Mouse (Mus musculus) hindbrain, embryonic 15.5 days (tissue): ENCODE results near the gene Hnrnpab. TPM values are rescaled to one million over a fixed set of nuclear protein-coding genes. Genes with fewer than 3 reads are reported as not detected.

ENCODE experiments used
- ATAC-seq: fragments of 200-750 bp; cut with Nextera tagmentation; 2 replicates; pipeline ENCODE4 v1.8.0; 2017; ENCODE audit warnings: low read depth, moderate number of reproducible peaks, moderate TSS enrichment; ENCODE audit not compliant: low FRiP score
- H3K27ac ChIP-seq: fragments of 300-500 bp; sonication (generic); replicated peaks from 2 replicates; pipeline ENCODE4 v1.5.1; 2015; ENCODE audit warnings: mild to moderate bottlenecking, inconsistent platforms
- H3K27me3 ChIP-seq: fragments of 300-500 bp; sonication (generic); 2 replicates; pipeline ENCODE4 v1.6.1; 2015; ENCODE audit warnings: control low read depth, inconsistent platforms
- H3K36me3 ChIP-seq: fragments of 300-500 bp; sonication (generic); 2 replicates; pipeline ENCODE4 v1.6.1; 2015; ENCODE audit warnings: control low read depth, inconsistent platforms
- H3K4me1 ChIP-seq: fragments of 300-500 bp; sonication (generic); replicated peaks from 2 replicates; pipeline ENCODE4 v1.6.1; 2015; ENCODE audit warnings: control low read depth, inconsistent platforms
- H3K4me2 ChIP-seq: fragments of 300-500 bp; sonication (generic); 2 replicates; pipeline ENCODE4 v1.6.1; 2015; ENCODE audit warnings: moderate library complexity, mild to moderate bottlenecking, inconsistent platforms
- H3K4me3 ChIP-seq: fragments of 300-500 bp; sonication (generic); 2 replicates; pipeline ENCODE4 v1.5.1; 2015; ENCODE audit warnings: mild to moderate bottlenecking, inconsistent platforms
- H3K9ac ChIP-seq: fragments of 300-500 bp; sonication (generic); 2 replicates; pipeline ENCODE4 v1.6.1; 2015; ENCODE audit warnings: inconsistent platforms
- H3K9me3 ChIP-seq: fragments of 300-500 bp; sonication (generic); 2 replicates; pipeline ENCODE4 v1.6.1; 2016; ENCODE audit warnings: control low read depth, inconsistent platforms
- WGBS: fragments of 180-500 bp; shearing (Covaris S2); methylation state at CpG from one replicate; pipeline ENCODE4 v1.1.7; 2015; 5-methylcytosine and 5-hydroxymethylcytosine counted together
- polyA plus RNA-seq: library from polyadenylated mRNA; unstranded; fragments of >200 nt; fragmentation: Nextera tagmentation; extraction: Ambion mirVana; gene quantifications from 2 replicates; pipeline ENCODE4 v1.2.1, GENCODE M21; 2015

The Hnrnpab gene
- polyA plus RNA-seq, result 322 and 330 TPM in 2 replicates

GRCm38 (mm10) chr11:51606447-51607095 lies at the start of gene Hnrnpab:
Gene Hnrnpab, minus strand, starts transcription at chr11:51606847.
- Histone ChIP-seq H3K4me3 (peak within 1 kb of the TSS; percentile 88), H3K9me3 (no peaks in the 10 kb centered on the region), H3K36me3 (peaks cover 32% of the 10 kb centered on the region), H3K9ac (peak within 1 kb of the TSS; percentile 98), H3K27ac (peak within 1 kb of the TSS; percentile 95), H3K4me1 (peaks cover 39% of the 10 kb centered on the region), H3K27me3 (no peaks in the 10 kb centered on the region), H3K4me2 (peak within 1 kb of the TSS; percentile 75)
- under 1% methylated on average over 90 of the region's 91 CpGs for WGBS
- peak; percentile 96 for ATAC-seq

DNA sequence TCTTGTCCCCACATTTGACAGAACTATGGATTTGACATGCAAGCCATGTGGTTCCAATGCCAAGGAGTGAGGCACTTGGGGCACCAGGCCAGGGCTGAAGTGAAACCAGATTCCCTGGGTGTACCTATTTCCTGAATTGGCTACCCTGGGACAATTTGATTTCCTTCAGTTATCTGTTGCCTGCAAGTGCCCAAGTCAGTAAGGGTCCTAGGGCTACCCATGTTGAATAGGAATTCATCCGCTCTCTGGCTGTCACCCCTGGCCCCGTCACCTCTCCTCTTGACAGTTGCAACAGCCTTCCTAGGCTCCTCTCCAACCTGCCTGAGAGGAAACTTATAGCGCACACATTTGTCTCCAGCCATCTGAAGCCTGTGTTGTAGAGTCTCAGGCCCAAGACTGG lies 48.2 kb upstream of the Hnrnpab start:
- Histone ChIP-seq H3K9ac (no peak overlapping the region), H3K4me2 (no peak overlapping the region), H3K9me3 (no peaks in the 10 kb centered on the region), H3K27ac (no peak overlapping the region), H3K4me1 (peaks cover 10% of the 10 kb centered on the region), H3K27me3 (peaks cover 7% of the 10 kb centered on the region; the same call in 1 of the 2 replicates), H3K4me3 (no peak overlapping the region), H3K36me3 (no peaks in the 10 kb centered on the region)
- WGBS, result 94% methylated on average over 3 of the region's 3 CpGs
- no peak for ATAC-seq

GRCm38 (mm10) chr11:51653736-51654135 lies 47.1 kb upstream of the Hnrnpab start:
- 89% methylated on average over 6 of the region's 6 CpGs for WGBS
- no peak for ATAC-seq
- H3K4me1 ChIP-seq, result peaks cover 21% of the 10 kb centered on the region

DNA sequence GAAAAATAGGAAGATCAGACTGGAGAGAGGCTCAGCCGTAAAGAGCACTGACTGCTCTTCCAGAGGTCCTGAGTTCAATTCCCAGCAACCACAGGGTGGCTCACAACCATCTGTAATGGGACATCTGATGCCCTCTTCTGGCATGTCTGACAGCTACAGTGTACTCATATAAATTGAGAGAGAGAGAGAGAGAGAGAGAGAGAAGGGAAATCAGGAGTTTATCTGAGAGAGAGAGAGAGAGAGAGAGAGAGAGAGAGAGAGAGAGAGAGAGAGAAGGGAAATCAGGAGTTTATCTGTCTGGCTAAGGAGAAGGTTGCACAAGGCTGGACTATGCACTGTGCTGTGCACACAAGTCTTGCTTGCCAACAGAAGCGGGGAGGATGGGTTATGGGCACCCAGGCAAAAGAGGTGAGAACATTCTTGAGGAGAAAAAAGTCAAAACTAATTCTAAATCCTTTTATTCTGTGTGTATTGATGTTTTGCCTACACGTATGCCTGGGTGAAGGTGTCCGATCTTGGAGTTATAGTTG lies 46.3 kb upstream of the Hnrnpab start:
- H3K4me3 ChIP-seq, result no peak overlapping the region
- H3K27ac ChIP-seq, result no peak overlapping the region
- H3K36me3 ChIP-seq, result no peaks in the 10 kb centered on the region
- no peak for ATAC-seq
- H3K4me1 ChIP-seq, result peaks cover 24% of the 10 kb centered on the region
- WGBS, result 93% methylated on average over 4 of the region's 4 CpGs
- H3K9me3 ChIP-seq, result no peaks in the 10 kb centered on the region
- H3K4me2 ChIP-seq, result no peak overlapping the region
- peaks cover 7% of the 10 kb centered on the region; the same call in 1 of the 2 replicates for H3K27me3 ChIP-seq
- H3K9ac ChIP-seq, result no peak overlapping the region

More at GRCm38 (mm10) chr11:51653736-51654135, 47.1 kb upstream of the Hnrnpab start:
- Histone ChIP-seq H3K36me3 (no peaks in the 10 kb centered on the region), H3K9me3 (no peaks in the 10 kb centered on the region), H3K4me2 (no peak overlapping the region), H3K27me3 (peaks cover 7% of the 10 kb centered on the region; the same call in 1 of the 2 replicates), H3K27ac (no peak overlapping the region), H3K9ac (no peak overlapping the region), H3K4me3 (no peak overlapping the region)

- Histone ChIP-seq H3K4me3 (peak within 1 kb of the TSS; percentile 66), H3K9me3 (no peaks in the 10 kb centered on the region), H3K36me3 (no peaks in the 10 kb centered on the region), H3K4me2 (peak within 1 kb of the TSS; percentile 97), H3K27me3 (peaks cover 7% of the 10 kb centered on the region; the same call in 1 of the 2 replicates), H3K4me1 (peaks cover 24% of the 10 kb centered on the region), H3K9ac (peak within 1 kb of the TSS; percentile 72), H3K27ac (peak within 1 kb of the TSS; percentile 6)
- under 1% methylated on average over 63 of the region's 70 CpGs for WGBS
- ATAC-seq, result peak; percentile 76
Observed at GRCm38 (mm10) chr11:51650691-51651515, 44.3 kb upstream of the Hnrnpab start, which contains the start of the genes N4bp3 and D930048N14Rik. Gene N4bp3, minus strand, starts transcription at chr11:51650842. Gene D930048N14Rik, plus strand, starts transcription at chr11:51650954.

GRCm38 (mm10) chr11:51650261-51650660 lies 43.6 kb upstream of the Hnrnpab start:
- ATAC-seq, result peak; percentile 21; the same call in 1 of the 2 replicates

GRCm38 (mm10) chr11:51649889-51650199 lies 43.2 kb upstream of the Hnrnpab start:
- H3K4me2 ChIP-seq, result peak overlapping the region; percentile 97
- ATAC-seq, result no peak
- no peak overlapping the region for H3K27ac ChIP-seq
- H3K9me3 ChIP-seq, result no peaks in the 10 kb centered on the region
- peaks cover 35% of the 10 kb centered on the region for H3K4me1 ChIP-seq
- peaks cover 7% of the 10 kb centered on the region; the same call in 1 of the 2 replicates for H3K27me3 ChIP-seq
- peak overlapping the region; percentile 66 for H3K4me3 ChIP-seq
- peak overlapping the region; percentile 72 for H3K9ac ChIP-seq
- 5% methylated on average over 7 of the region's 7 CpGs for WGBS
- H3K36me3 ChIP-seq, result no peaks in the 10 kb centered on the region

More at GRCm38 (mm10) chr11:51650261-51650660, 43.6 kb upstream of the Hnrnpab start:
- peak overlapping the region; percentile 97 for H3K4me2 ChIP-seq
- under 1% methylated on average over 30 of the region's 30 CpGs for whole genome bisulfite sequencing
- peaks cover 31% of the 10 kb centered on the region for H3K4me1 ChIP-seq
- H3K36me3 ChIP-seq, result no peaks in the 10 kb centered on the region
- H3K9ac ChIP-seq, result peak overlapping the region; percentile 72
- peak overlapping the region; percentile 6; the same call in 1 of the 2 replicates for H3K27ac ChIP-seq
- peaks cover 7% of the 10 kb centered on the region; the same call in 1 of the 2 replicates for H3K27me3 ChIP-seq
- H3K9me3 ChIP-seq, result no peaks in the 10 kb centered on the region
- peak overlapping the region; percentile 66 for H3K4me3 ChIP-seq

GRCm38 (mm10) chr11:51649111-51649888 lies 42.7 kb upstream of the Hnrnpab start:
- Histone ChIP-seq H3K36me3 (0 out of 2 replicates have a peak, but pooled peaks cover 2% of the 10 kb centered on the region), H3K4me3 (peak overlapping the region; percentile 66), H3K27me3 (peaks cover 7% of the 10 kb centered on the region; the same call in 1 of the 2 replicates), H3K4me1 (peaks cover 36% of the 10 kb centered on the region), H3K4me2 (peak overlapping the region; percentile 97), H3K9me3 (no peaks in the 10 kb centered on the region), H3K9ac (peak overlapping the region; percentile 72), H3K27ac (no peak overlapping the region)
- no peak for ATAC-seq
- WGBS, result 23% methylated on average over 11 of the region's 11 CpGs

- Histone ChIP-seq H3K36me3 (0 out of 2 replicates have a peak, but pooled peaks cover 3% of the 10 kb centered on the region), H3K4me2 (peak overlapping the region; percentile 97), H3K27me3 (peaks cover 7% of the 10 kb centered on the region; the same call in 1 of the 2 replicates), H3K27ac (no peak overlapping the region), H3K9ac (no peak overlapping the region), H3K4me1 (peaks cover 42% of the 10 kb centered on the region), H3K4me3 (no peak overlapping the region), H3K9me3 (no peaks in the 10 kb centered on the region)
- WGBS, result 4% methylated on average over 3 of the region's 3 CpGs
- no peak for ATAC-seq
Observed at GRCm38 (mm10) chr11:51648566-51648965, 41.9 kb upstream of the Hnrnpab start.

GRCm38 (mm10) chr11:51646751-51647667 lies 40.4 kb upstream of the Hnrnpab start:
- Histone ChIP-seq H3K4me1 (peaks cover 42% of the 10 kb centered on the region), H3K36me3 (0 out of 2 replicates have a peak, but pooled peaks cover 9% of the 10 kb centered on the region), H3K4me3 (no peak overlapping the region), H3K9me3 (no peaks in the 10 kb centered on the region), H3K27ac (peak overlapping the region; percentile 7), H3K9ac (no peak overlapping the region), H3K27me3 (peaks cover 3% of the 10 kb centered on the region; the same call in 1 of the 2 replicates), H3K4me2 (0 out of 2 replicates have a peak overlapping the region, but pooled peaks have one; percentile 6)
- 69% methylated on average over 15 of the region's 15 CpGs for WGBS
- no peak for ATAC-seq
